Mouse (Mus musculus): ENCODE data around the gene 1700019A02Rik. TPM values are rescaled to one million over a fixed set of nuclear protein-coding genes. Genes with fewer than 3 reads are reported as not detected.

Gene 1700019A02Rik
- not detected in 2 replicates for polyA plus RNA-seq (2012; rRNA removed; ENCODE audit: low replicate concordance)

GRCm38 (mm10) chr1:53187536-53187935 lies at the start of gene 1700019A02Rik:
1700019A02Rik (minus strand) TSS chr1:53187636.

Other genes starting within 250 kb of the 1700019A02Rik start
- gene 1700019D03Rik, start 167.5 kb downstream of the 1700019A02Rik start, polyA plus RNA-seq (2012; rRNA removed; ENCODE audit: low replicate concordance) = 2.4 and 6.4 TPM in 2 replicates
- 22.2 TPM in 1 of 2 replicates, not detected in the other for gene Mstn, start 126.0 kb downstream of the 1700019A02Rik start, polyA plus RNA-seq (2012; rRNA removed; ENCODE audit: low replicate concordance)
- 1.2 and 1.7 TPM in 2 replicates for gene Pms1, start 109.4 kb upstream of the 1700019A02Rik start, polyA plus RNA-seq (2012; rRNA removed; ENCODE audit: low replicate concordance)
- gene Ormdl1, start 109.5 kb upstream of the 1700019A02Rik start, polyA plus RNA-seq (2012; rRNA removed; ENCODE audit: low replicate concordance) = 3.7 and 7.6 TPM in 2 replicates
- 11.3 and 13.0 TPM in 2 replicates for gene Gm28778, start 109.5 kb upstream of the 1700019A02Rik start, polyA plus RNA-seq (2012; rRNA removed; ENCODE audit: low replicate concordance)
- 2.6 and 9.3 TPM in 2 replicates for gene Osgepl1, start 126.0 kb upstream of the 1700019A02Rik start, polyA plus RNA-seq (2012; rRNA removed; ENCODE audit: low replicate concordance)
- gene Asdurf, start 165.0 kb upstream of the 1700019A02Rik start, polyA plus RNA-seq (2012; rRNA removed; ENCODE audit: low replicate concordance) = not detected in 2 replicates
- not detected in 2 replicates for gene Gm28551, start 165.0 kb upstream of the 1700019A02Rik start, polyA plus RNA-seq (2012; rRNA removed; ENCODE audit: low replicate concordance)
- 3.6 and 11.6 TPM in 2 replicates for gene Asnsd1, start 165.1 kb upstream of the 1700019A02Rik start, polyA plus RNA-seq (2012; rRNA removed; ENCODE audit: low replicate concordance)

Data from mammary gland, adult 2 months (tissue).